Mouse (Mus musculus) kidney, embryonic 14.5 days (tissue): ENCODE measurements around the gene Phldb1. TPM values are rescaled to one million over a fixed set of nuclear protein-coding genes. Genes with fewer than 3 reads are reported as not detected.
A peak's percentile ranks its signal among the peaks of the same experiment; 100 is the strongest.

Experiments used
- ATAC-seq: fragments of 200-750 bp; cut with Nextera tagmentation; 2 replicates; pipeline ENCODE4 v1.8.0; 2017; ENCODE audit warnings: moderate number of reproducible peaks, mild to moderate bottlenecking, moderate TSS enrichment, moderate library complexity; ENCODE audit not compliant: low FRiP score, low TSS enrichment
- H3K27ac ChIP-seq: fragments of 300-500 bp; sonication (generic); 2 replicates; pipeline ENCODE4 v1.5.1; 2014; ENCODE audit warnings: low read depth, mild to moderate bottlenecking, low read length, moderate library complexity, mixed read lengths
- H3K27me3 ChIP-seq: fragments of 300-500 bp; sonication (generic); 2 replicates; pipeline ENCODE4 v1.6.1; 2014; ENCODE audit warnings: mild to moderate bottlenecking, low read length; ENCODE audit not compliant: control insufficient read depth, insufficient read depth
- H3K36me3 ChIP-seq: fragments of 300-500 bp; sonication (generic); 2 replicates; pipeline ENCODE4 v1.6.1; 2014; ENCODE audit warnings: low read length, mixed read lengths; ENCODE audit not compliant: control insufficient read depth, insufficient read depth
- H3K4me1 ChIP-seq: fragments of 300-500 bp; sonication (generic); 2 replicates; pipeline ENCODE4 v1.6.1; 2014; ENCODE audit warnings: low read length, mixed read lengths; ENCODE audit not compliant: control insufficient read depth, insufficient read depth
- H3K4me2 ChIP-seq: fragments of 300-500 bp; sonication (generic); replicated peaks from 2 replicates; pipeline ENCODE4 v1.6.1; 2014; ENCODE audit warnings: low read depth, mild to moderate bottlenecking, low read length
- H3K4me3 ChIP-seq: fragments of 300-500 bp; sonication (generic); 2 replicates; pipeline ENCODE4 v1.5.1; 2014; ENCODE audit warnings: mild to moderate bottlenecking, low read length
- H3K9ac ChIP-seq: fragments of 300-500 bp; sonication (generic); 2 replicates; pipeline ENCODE4 v1.6.1; 2014; ENCODE audit warnings: low read depth, mild to moderate bottlenecking, low read length, moderate library complexity
- H3K9me3 ChIP-seq: fragments of 300-500 bp; sonication (generic); 2 replicates; pipeline ENCODE4 v1.6.1; 2016; ENCODE audit warnings: low read length; ENCODE audit not compliant: control insufficient read depth
- WGBS: fragments of 180-500 bp; shearing (Covaris S2); extraction: QIAGEN DNeasy Blood & Tissue Kit; methylation state at CpG from one replicate; pipeline ENCODE4 v1.1.7; 2014; 5-methylcytosine and 5-hydroxymethylcytosine counted together
- polyA plus RNA-seq: library from polyadenylated mRNA; unstranded; fragments of >200 nt; fragmentation: Nextera tagmentation; extraction: Ambion mirVana; gene quantifications from 2 replicates; pipeline ENCODE4 v1.2.1, GENCODE M21; 2014

Phldb1 gene
- polyA plus RNA-seq, 1 experiment from 2014 or later: 28.7 TPM

GRCm38 (mm10) chr9:44715705-44716362 is 19.2 kb downstream of the Phldb1 start:
- Histone ChIP-seq H3K4me3 (no peak overlapping the region), H3K9ac (no peak overlapping the region), H3K4me2 (no peak overlapping the region), H3K4me1 (peaks cover 9% of the 10 kb centered on the region), H3K27me3 (no peaks in the 10 kb centered on the region), H3K9me3 (no peaks in the 10 kb centered on the region), H3K36me3 (peaks cover 54% of the 10 kb centered on the region), H3K27ac (no peak overlapping the region)
- WGBS: 91% methylated on average over 29 of the region's 29 CpGs
- ATAC-seq: no peak

GRCm38 (mm10) chr9:44715109-44715508 is 19.9 kb downstream of the Phldb1 start:
- 87% methylated on average over 17 of the region's 17 CpGs for WGBS
- H3K36me3 ChIP-seq: peaks cover 60% of the 10 kb centered on the region
- peaks cover 2% of the 10 kb centered on the region for H3K4me1 ChIP-seq
- ATAC-seq: no peak
- no peak overlapping the region for H3K9ac ChIP-seq
- no peaks in the 10 kb centered on the region for H3K27me3 ChIP-seq
- no peak overlapping the region for H3K27ac ChIP-seq
- H3K4me2 ChIP-seq: no peak overlapping the region
- no peaks in the 10 kb centered on the region for H3K9me3 ChIP-seq
- H3K4me3 ChIP-seq: no peak overlapping the region

- WGBS: 82% methylated on average over 2 of the region's 2 CpGs
- Histone ChIP-seq H3K27ac (no peak overlapping the region), H3K9me3 (no peaks in the 10 kb centered on the region), H3K9ac (no peak overlapping the region), H3K27me3 (no peaks in the 10 kb centered on the region), H3K4me2 (no peak overlapping the region), H3K36me3 (peaks cover 60% of the 10 kb centered on the region), H3K4me3 (no peak overlapping the region), H3K4me1 (peaks cover 5% of the 10 kb centered on the region)
- no peak for ATAC-seq
Observed at GRCm38 (mm10) chr9:44713574-44713973, 21.4 kb downstream of the Phldb1 start.

GRCm38 (mm10) chr9:44713080-44713479 is 21.9 kb downstream of the Phldb1 start:
- 91% methylated on average over 6 of the region's 6 CpGs for WGBS
- Histone ChIP-seq H3K4me1 (peaks cover 8% of the 10 kb centered on the region), H3K27me3 (no peaks in the 10 kb centered on the region), H3K9ac (no peak overlapping the region), H3K4me2 (no peak overlapping the region), H3K36me3 (peaks cover 59% of the 10 kb centered on the region), H3K9me3 (no peaks in the 10 kb centered on the region), H3K27ac (no peak overlapping the region), H3K4me3 (no peak overlapping the region)
- no peak for ATAC-seq

- Histone ChIP-seq H3K9me3 (no peaks in the 10 kb centered on the region), H3K4me1 (peaks cover 16% of the 10 kb centered on the region), H3K4me2 (no peak overlapping the region), H3K9ac (no peak overlapping the region), H3K36me3 (peaks cover 59% of the 10 kb centered on the region), H3K27ac (no peak overlapping the region), H3K27me3 (no peaks in the 10 kb centered on the region), H3K4me3 (no peak overlapping the region)
- WGBS: 70% methylated on average over 17 of the region's 17 CpGs
- no peak for ATAC-seq
Observed at GRCm38 (mm10) chr9:44711602-44712001, 23.4 kb downstream of the Phldb1 start.

GRCm38 (mm10) chr9:44710213-44710612 is 24.8 kb downstream of the Phldb1 start:
- no peak for ATAC-seq
- peaks cover 50% of the 10 kb centered on the region for H3K36me3 ChIP-seq
- H3K4me2 ChIP-seq: no peak overlapping the region
- H3K4me3 ChIP-seq: no peak overlapping the region
- no peak overlapping the region for H3K9ac ChIP-seq
- H3K4me1 ChIP-seq: peaks cover 16% of the 10 kb centered on the region
- H3K27me3 ChIP-seq: no peaks in the 10 kb centered on the region
- no peak overlapping the region for H3K27ac ChIP-seq
- H3K9me3 ChIP-seq: no peaks in the 10 kb centered on the region
- WGBS: 84% methylated on average over 5 of the region's 5 CpGs

GRCm38 (mm10) chr9:44709600-44709999 is 25.4 kb downstream of the Phldb1 start:
- no peak overlapping the region for H3K4me3 ChIP-seq
- no peaks in the 10 kb centered on the region for H3K27me3 ChIP-seq
- no peaks in the 10 kb centered on the region for H3K9me3 ChIP-seq
- no peak for ATAC-seq
- H3K9ac ChIP-seq: no peak overlapping the region
- peaks cover 16% of the 10 kb centered on the region for H3K4me1 ChIP-seq
- H3K27ac ChIP-seq: no peak overlapping the region
- H3K4me2 ChIP-seq: no peak overlapping the region
- H3K36me3 ChIP-seq: peaks cover 44% of the 10 kb centered on the region
- WGBS: 52% methylated on average over 2 of the region's 2 CpGs

GRCm38 (mm10) chr9:44708925-44709324 is 26.1 kb downstream of the Phldb1 start:
- Histone ChIP-seq H3K9me3 (no peaks in the 10 kb centered on the region), H3K4me1 (peaks cover 16% of the 10 kb centered on the region), H3K36me3 (peaks cover 41% of the 10 kb centered on the region), H3K4me2 (peak overlapping the region; percentile 90), H3K4me3 (peak overlapping the region; percentile 45), H3K9ac (peak overlapping the region; percentile 59; the same call in 1 of the 2 replicates), H3K27ac (peak overlapping the region; percentile 24; the same call in 1 of the 2 replicates), H3K27me3 (no peaks in the 10 kb centered on the region)
- peak; percentile 16; the same call in 1 of the 2 replicates for ATAC-seq
- WGBS: 16% methylated on average over 6 of the region's 6 CpGs

- peak overlapping the region; percentile 45 for H3K4me3 ChIP-seq
- no peaks in the 10 kb centered on the region for H3K9me3 ChIP-seq
- ATAC-seq: peak; percentile 89
- H3K4me1 ChIP-seq: peaks cover 16% of the 10 kb centered on the region
- WGBS: 5% methylated on average over 24 of the region's 24 CpGs
- H3K27ac ChIP-seq: peak overlapping the region; percentile 55; the same call in 1 of the 2 replicates
- no peaks in the 10 kb centered on the region for H3K27me3 ChIP-seq
- H3K36me3 ChIP-seq: peaks cover 46% of the 10 kb centered on the region
- peak overlapping the region; percentile 90 for H3K4me2 ChIP-seq
- peak overlapping the region; percentile 59 for H3K9ac ChIP-seq
Observed at GRCm38 (mm10) chr9:44708429-44708765, 26.6 kb downstream of the Phldb1 start.
